10 mouse cellular contexts compared by ENCODE assay signal in genomic region chr17:73303217-73303616, GRCm38 (mm10).
DNase-seq lines count a peak whose midpoint lies in the region; ATAC-seq and TF ChIP-seq lines count a peak whose summit lies in the region.
"Had no signal": no experiment of that assay in that cellular context is flagged by ENCODE, and none has a peak within 500 bp of the region (broad histone marks: within the 10 kb centered on the region; RNA-seq: fewer than 3 reads in every experiment).

No protein-coding gene starts in this region.

- no peaks in the 10 kb centered on the region for H3K36me3 ChIP-seq in E14TG2a.4 (ENCODE audit: insufficient read depth, low read length)
- H3K36me3 ChIP-seq in heart, postnatal 0 days (replicated peaks; ENCODE audit: control insufficient read depth, insufficient read depth, low read length) = no peaks in the 10 kb centered on the region
- H3K36me3 ChIP-seq: heart, embryonic 15.5 days; stomach, embryonic 15.5 days had no signal

- no peak overlapping the region for H3K4me2 ChIP-seq in heart, postnatal 0 days (ENCODE audit: low read depth, low read length)
- H3K4me2 ChIP-seq: heart, embryonic 15.5 days; stomach, embryonic 15.5 days had no signal

- TF ChIP-seq POLR2A in cortical plate, adult 2 months (IDR thresholded peaks at IDR 0.05; ENCODE audit: extremely low read depth, insufficient read depth, low read length) = no peak

- H3K4me1 ChIP-seq in E14TG2a.4 (replicated peaks; ENCODE audit: low read depth, low read length) = peaks cover 8% of the 10 kb centered on the region; the same call in 1 of the 2 replicates
- H3K4me1 ChIP-seq in cortical plate, adult 2 months (ENCODE audit: control insufficient read depth, insufficient read depth, low read length) = no peaks in the 10 kb centered on the region
- H3K4me1 ChIP-seq in heart, postnatal 0 days (ENCODE audit: control insufficient read depth, insufficient read depth) = no peaks in the 10 kb centered on the region

- H3K9ac ChIP-seq in heart, postnatal 0 days (replicated peaks; ENCODE audit: low read depth, low read length) = no peak overlapping the region
- H3K9ac ChIP-seq: heart, embryonic 15.5 days; stomach, embryonic 15.5 days had no signal

- peak; percentile 50 for TF ChIP-seq CTCF in E14TG2a.4 (conservative IDR thresholded peaks at IDR 0.05; ENCODE audit: low read length)
- TF ChIP-seq CTCF in cortical plate, adult 2 months (IDR thresholded peaks at IDR 0.05; ENCODE audit: extremely low read depth, insufficient read depth, low read length) = peak; percentile 76
- TF ChIP-seq CTCF in heart, postnatal 0 days (IDR thresholded peaks at IDR 0.05; ENCODE audit: low read depth) = peak; percentile 83

- no peak overlapping the region for H3K4me3 ChIP-seq in E14TG2a.4 (replicated peaks; ENCODE audit: low read length)
- no peak overlapping the region for H3K4me3 ChIP-seq in cortical plate, adult 2 months (ENCODE audit: insufficient read depth, low read length)
- H3K4me3 ChIP-seq in heart, postnatal 0 days (ENCODE audit: low read depth, low read length) = no peak overlapping the region
- H3K4me3 ChIP-seq: heart, embryonic 15.5 days; stomach, embryonic 15.5 days had no signal

- no peak for ATAC-seq in heart, postnatal 0 days (ENCODE audit: insufficient read depth, low read depth)
- no peak for ATAC-seq in erythroblast, adult 5-6 weeks (replicated peaks; ENCODE audit: low FRiP score, poor library complexity, severe bottlenecking)

- no peak for TF ChIP-seq EP300 in heart, postnatal 0 days (IDR thresholded peaks at IDR 0.05; ENCODE audit: low read depth)

- 24% methylated on average over 5 of the region's 5 CpGs for WGBS in heart, postnatal 0 days

- peak; percentile 54 to 88 for DNase-seq in adrenal gland, adult (ENCODE audit: inconsistent age in 2 of 2, low spot score in 1 of 2)
- peak; percentile 67 for DNase-seq in heart, postnatal 0 days (ENCODE audit: low spot score)
- peak; percentile 57 to 89 for DNase-seq in layer of hippocampus, adult 18-20 months (ENCODE audit: low spot score in 2 of 2)
- peak; percentile 82 for DNase-seq in lung, postnatal 14 days
- peak; percentile 81 for DNase-seq in right cerebral cortex, postnatal 14 days

- peaks cover 27% of the 10 kb centered on the region for H3K27me3 ChIP-seq in E14TG2a.4 (ENCODE audit: insufficient read depth, low read length)
- H3K27me3 ChIP-seq in heart, postnatal 0 days (ENCODE audit: control insufficient read depth, insufficient read depth, low read length) = peaks cover 20% of the 10 kb centered on the region

- H3K9me3 ChIP-seq in E14TG2a.4 (ENCODE audit: low read length) = no peaks in the 10 kb centered on the region
- H3K9me3 ChIP-seq in heart, postnatal 0 days (replicated peaks; ENCODE audit: control insufficient read depth, low read length) = no peaks in the 10 kb centered on the region
- H3K9me3 ChIP-seq: heart, embryonic 15.5 days; stomach, embryonic 15.5 days had no signal

- no peak overlapping the region for H3K27ac ChIP-seq in cortical plate, adult 2 months (ENCODE audit: insufficient read depth, low read length)
- no peak overlapping the region for H3K27ac ChIP-seq in heart, postnatal 0 days (ENCODE audit: low read depth)
- H3K27ac ChIP-seq: heart, embryonic 15.5 days; stomach, embryonic 15.5 days had no signal
